Mouse (Mus musculus) common myeloid progenitor, adult 5-6 weeks (primary cell): Measurements from ENCODE around the gene Entr1. TPM values are rescaled to one million over a fixed set of nuclear protein-coding genes. Genes with fewer than 3 reads are reported as not detected.
"Not testable (repeated sequence)": the region's sequence is repeated elsewhere in the genome, so short reads cannot be mapped to it uniquely, and the experiment has no call there.

Source experiments
- ATAC-seq: replicated peaks from 2 replicates; pipeline ENCODE4 v1.8.0; 2016; ENCODE audit warnings: low read depth, mild to moderate bottlenecking, moderate TSS enrichment, inconsistent platforms; ENCODE audit not compliant: poor library complexity, severe bottlenecking
- total RNA-seq: library from RNA; stranded (forward); fragments of 200-1000, 187-1606 nt; gene quantifications from 2 replicates; pipeline ENCODE4 v1.2.3, GENCODE M21; 2017

Gene Entr1
- total RNA-seq, 1 experiment from 2014 or later: 33.2 TPM

DNA sequence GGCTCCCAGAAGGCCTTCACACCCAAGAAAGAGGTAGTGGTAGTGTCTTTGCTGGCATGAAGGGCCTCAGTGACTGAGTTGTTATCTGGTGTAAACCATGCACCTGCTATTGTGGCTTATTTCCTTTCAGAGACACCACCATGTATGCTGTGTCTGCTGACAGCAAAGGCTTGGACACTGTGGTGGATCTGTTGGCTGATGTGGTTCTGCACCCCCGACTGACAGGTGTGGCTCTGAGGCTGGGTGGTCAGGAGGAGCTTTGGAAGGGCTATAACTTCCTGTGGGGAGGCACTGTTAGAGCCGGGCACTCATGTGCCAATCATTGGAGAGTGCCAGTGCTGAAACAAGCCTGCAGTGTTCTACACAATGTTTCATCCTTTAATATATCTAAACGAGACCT is 1.8 kb upstream of the Entr1 start:
- no peak for ATAC-seq

GRCm38 (mm10) chr2:26388682-26389153 is 398 bp downstream of the Entr1 start:
- no peak for ATAC-seq

DNA sequence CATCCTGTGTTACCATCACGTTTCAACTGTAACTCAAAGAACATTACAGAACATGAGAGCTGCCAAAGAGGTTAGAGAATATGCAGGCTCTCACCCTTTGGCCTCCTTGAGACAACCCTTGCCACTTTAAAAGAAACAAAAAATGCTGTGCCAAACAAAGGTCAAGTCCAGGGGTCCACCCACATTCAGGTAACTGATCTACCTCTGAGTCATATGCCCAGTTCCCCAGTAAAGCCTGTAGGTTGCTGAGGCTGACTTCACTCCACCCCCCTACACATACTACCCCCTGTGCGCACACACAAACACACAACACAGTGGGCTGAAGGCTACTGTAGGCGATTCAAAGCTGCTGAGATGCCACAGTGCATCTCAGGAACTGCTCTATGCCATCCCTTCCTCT is 1.4 kb downstream of the Entr1 start:
- ATAC-seq: no peak

DNA sequence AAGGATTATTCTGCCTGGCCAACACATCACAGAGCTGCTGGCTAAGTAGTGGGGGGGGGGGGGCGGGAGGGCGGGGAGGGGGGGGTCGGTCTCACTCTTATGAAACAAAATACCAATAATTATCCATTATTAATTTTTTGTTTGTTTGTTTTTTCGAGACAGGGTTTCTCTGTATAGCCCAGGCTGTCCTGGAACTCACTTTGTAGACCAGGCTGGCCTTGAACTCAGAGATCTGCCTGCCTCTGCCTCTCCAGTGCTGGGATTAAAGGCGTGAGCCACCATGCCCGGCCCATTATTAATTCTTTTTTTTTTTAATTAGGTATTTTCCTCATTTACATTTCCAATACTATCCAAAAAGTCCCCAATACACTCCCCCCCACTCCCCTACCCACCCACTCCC is 8.2 kb downstream of the Entr1 start:
- not testable (repeated sequence) for ATAC-seq

DNA sequence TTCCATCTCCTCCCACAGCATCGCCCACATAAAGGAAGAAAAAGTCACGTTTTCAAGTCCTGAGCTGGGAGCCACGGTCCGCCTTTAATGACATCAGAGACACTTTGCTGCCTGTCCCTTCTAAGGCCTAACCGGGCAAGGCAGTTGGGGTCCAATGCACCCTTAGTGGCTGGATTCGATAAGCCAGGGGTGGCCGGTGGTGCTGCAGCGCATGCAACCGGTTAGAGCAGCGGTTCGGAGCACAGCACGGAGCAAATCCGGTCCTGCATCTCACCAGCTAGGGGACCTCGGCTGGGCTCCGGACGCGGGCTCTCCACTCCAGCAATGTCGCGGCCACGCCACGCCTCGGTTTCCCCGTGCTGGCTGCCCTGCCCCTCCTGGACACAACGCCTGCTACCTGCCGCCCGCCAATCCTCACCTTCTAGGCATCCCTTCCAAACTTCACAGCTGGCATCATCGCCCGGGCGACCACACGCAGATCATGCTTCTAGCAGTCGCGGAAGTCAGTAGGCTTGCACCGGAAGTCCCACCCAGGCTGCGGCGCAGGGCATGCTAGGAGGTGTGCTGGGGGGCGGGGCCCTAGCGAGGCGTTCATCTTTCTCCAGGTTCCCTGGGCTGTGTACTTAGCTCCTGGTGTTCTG is 8.9 kb downstream of the Entr1 start, which contains the start of gene Snapc4:
Gene Snapc4 (minus strand): TSS at position 523 of the 641 bp plus-strand sequence.
- peak; percentile 97 for ATAC-seq

DNA sequence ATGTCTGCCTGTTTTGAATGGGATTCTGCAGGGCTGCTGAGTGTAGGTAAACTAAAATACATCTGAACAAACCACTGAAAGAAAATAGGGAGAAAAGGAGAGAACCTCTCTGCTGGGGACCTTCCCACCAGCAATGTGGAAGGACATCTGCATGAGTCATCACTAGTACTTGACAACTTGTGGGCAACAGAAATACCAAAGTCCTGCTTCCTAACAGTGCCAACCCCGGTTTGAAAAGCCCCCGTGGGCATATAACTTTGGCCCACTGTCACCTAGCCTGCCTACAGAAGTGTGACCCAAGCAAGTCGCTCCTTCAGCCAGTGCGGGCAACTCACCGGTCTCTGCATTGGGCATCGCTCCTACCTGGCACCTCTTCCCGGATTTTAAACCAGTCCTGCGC is 16.7 kb downstream of the Entr1 start:
- no peak for ATAC-seq

DNA sequence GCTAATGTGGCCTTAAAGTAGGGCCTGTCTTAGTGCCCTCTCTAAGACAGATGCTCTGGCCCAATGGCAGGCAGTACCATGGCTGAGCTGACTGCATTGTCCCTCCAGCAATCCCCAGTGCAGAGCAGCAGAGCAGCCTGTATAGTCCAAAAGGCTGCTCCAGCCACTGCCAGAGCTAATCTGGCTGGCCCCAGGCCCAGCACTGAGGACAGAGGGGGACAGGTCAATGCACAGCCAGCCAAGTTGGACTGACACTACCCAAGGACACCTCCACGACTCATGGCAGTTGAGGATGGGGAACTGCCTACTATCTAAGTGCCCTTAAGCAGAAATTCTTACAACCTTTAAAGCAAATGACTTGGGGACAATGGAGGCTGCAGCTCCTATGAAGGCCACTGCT is 20.5 kb downstream of the Entr1 start:
- no peak for ATAC-seq

DNA sequence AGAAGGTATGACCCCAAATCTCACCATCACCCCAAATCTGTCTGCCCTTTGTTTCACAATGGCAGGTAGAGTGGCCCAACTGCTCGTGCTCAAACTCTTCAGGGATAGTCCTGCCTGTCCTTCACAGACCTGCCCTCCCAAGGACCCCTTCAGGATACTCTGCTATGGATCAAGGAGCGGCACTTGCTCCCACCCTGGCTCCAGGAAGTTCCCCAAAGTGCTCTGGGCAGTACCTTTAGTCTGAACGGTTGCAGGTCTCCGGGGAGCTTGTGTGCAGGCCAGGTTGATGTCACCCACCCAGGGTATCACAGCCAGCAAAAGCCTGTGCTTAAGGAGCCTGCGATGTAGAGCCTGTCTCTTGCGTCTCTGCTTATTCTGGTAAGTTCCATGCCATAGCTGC is 21.2 kb downstream of the Entr1 start:
- ATAC-seq: no peak

DNA sequence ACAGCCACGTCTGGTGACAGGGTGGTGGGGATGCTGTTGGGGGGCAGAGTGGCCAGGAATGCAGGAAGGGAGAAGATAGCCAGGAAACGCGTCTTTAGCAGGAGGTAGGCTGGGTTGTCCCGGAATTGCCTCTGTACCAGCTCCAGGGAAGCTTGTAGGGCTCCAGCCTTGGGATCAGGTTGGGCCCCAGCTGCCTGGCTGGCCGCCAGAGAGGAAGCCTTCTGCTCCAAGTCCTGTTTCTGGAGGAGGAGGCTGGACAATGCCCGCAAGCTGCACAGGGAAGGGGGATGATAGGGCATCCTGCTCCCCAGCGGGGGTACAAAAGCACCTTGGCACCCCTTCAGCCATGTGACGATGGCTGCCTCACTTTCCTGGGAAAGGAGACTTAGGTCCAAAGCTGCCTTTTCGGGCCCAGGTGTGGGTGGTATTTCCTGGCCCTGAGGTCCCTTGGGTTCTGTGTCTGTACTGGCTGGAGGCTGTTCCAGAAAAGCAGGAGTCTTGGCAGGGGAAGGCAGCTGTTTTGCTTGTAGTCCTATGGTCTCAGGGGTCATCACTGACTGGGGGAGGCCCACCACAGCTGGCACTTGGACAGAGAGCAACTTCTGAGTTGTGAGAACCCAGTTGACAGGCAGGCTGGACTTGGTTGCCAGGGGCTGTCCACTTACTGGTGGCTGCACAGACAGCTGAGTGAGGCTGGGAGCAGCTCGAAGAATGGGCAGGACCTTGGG is 24.2 kb downstream of the Entr1 start:
- no peak for ATAC-seq

GRCm38 (mm10) chr2:26363481-26363880 is 25.6 kb downstream of the Entr1 start:
- no peak for ATAC-seq

DNA sequence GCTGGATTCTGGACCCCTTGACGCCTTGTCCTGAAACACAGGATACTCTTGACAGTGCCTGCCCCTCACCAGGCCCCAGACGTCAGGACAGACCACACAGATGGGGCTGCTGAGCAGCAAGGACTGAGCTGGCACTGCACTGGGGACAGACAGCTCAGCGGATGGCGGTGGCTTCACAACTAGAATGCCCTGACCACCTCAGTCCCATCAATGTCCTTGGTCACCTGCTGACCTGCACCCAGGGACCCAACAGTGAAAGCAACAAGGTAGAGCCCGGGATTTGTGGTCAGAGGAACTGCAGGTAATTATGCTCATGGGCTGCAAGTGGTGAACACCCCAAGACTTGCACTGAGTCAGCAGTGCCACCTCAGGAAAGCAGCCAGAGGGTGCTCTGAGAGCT is 26.1 kb downstream of the Entr1 start:
- ATAC-seq: no peak

DNA sequence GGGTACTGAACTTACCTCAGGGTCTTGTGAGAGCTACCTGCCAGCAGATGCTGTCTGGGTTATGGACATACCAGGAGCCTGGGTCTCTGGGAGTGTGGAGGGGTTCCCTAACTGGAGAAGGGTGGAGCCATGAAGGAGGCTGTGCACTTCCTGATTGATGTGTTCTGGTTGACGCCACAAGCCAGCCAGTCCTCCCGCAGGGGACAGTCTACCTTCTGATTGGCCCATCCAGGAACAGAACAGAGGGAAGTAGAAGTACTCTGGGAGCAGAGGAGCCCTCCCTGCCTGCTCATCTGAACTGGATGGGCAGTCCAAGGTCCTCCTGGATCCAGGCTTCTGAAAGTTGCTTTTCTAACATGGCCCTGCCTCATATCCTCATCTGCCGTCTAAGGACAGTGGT is 28.3 kb downstream of the Entr1 start, which contains the start of gene Card9:
Gene Card9 (minus strand): TSS at position 147 of the 400 bp plus-strand sequence.
- ATAC-seq: peak; percentile 80

DNA sequence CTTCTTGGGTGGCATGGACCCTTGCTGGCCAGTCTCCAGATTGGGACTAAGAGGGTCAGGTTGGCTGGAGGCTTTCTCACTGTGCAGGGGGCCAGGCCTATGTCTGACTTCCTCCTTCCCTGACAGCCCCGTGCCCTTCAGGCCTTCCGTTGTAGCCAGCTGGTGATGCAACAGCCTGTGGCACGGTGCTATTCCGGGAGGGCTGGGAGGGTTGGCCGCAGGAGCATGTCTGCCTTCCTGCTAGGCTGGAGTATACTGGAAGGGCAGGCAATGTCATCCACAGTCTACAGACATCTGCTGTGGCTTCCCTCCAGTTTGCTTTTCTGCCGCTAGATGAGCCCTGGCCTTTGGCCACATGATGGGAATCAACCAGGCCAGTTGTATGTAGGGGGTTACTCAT is 29.1 kb downstream of the Entr1 start:
- ATAC-seq: peak; percentile 73

GRCm38 (mm10) chr2:26358667-26359320 is 30.3 kb downstream of the Entr1 start:
- no peak for ATAC-seq

DNA sequence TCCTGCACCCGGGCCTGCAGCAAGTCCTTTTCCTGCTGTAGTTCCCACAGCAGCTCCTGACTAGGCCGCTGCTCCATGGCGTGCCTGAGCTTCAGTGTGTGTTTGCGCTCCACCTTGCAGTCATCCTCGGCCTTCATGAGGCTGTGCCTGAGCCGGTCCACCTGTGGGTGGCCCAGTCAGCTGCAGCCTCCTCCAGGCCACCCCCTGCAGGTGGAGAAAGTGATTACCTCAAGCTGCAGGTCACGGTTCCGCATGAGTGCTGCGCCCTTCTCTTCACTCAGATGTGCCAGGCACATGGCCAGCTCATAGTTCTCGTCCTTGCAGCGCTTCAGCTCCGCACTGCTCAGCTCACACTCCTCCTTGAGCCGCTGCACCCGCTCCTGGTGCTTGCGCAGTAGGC is 31.6 kb downstream of the Entr1 start:
- no peak for ATAC-seq

DNA sequence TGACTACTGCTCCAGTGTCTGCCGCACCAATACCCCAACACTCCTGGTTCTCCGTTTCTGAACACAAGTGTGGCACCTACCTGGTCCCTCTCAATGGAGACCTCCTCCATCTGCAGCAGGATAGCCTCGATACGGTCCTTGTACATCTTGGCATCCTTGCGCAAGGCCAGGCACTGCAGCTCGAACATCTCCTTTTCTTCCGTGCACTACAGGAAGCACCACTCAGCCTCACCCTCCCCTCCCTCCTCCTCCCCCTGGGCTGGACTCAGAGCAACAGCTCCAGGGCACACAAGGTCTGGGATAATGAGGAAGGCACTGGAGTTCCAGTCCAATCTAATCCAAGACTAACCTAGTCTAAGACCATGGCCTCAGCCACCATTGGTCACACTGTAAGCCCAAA is 32.4 kb downstream of the Entr1 start:
- no peak for ATAC-seq

DNA sequence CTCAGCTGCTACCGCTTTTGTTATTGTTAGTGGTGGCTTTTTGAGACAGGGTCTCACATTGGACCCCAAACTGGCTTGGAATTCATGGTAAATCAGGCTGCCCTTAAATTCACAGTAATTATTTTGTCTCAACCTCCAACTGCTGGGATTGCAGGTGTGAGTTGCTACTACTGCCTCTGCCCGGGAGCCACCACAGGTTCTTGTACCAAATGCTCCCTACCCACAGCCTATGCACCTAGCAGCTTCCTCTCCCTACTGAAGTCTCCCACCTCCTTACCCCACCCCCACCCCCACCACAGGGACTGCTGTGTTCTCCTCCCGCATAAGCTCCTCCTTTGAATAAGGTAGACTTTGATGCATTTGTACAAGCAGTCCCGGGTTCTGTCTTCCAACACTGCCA is 32.9 kb downstream of the Entr1 start:
- ATAC-seq: no peak

GRCm38 (mm10) chr2:26354401-26354800 is 34.7 kb downstream of the Entr1 start:
- ATAC-seq: no peak

GRCm38 (mm10) chr2:26353066-26353980 is 35.8 kb downstream of the Entr1 start:
- no peak for ATAC-seq

DNA sequence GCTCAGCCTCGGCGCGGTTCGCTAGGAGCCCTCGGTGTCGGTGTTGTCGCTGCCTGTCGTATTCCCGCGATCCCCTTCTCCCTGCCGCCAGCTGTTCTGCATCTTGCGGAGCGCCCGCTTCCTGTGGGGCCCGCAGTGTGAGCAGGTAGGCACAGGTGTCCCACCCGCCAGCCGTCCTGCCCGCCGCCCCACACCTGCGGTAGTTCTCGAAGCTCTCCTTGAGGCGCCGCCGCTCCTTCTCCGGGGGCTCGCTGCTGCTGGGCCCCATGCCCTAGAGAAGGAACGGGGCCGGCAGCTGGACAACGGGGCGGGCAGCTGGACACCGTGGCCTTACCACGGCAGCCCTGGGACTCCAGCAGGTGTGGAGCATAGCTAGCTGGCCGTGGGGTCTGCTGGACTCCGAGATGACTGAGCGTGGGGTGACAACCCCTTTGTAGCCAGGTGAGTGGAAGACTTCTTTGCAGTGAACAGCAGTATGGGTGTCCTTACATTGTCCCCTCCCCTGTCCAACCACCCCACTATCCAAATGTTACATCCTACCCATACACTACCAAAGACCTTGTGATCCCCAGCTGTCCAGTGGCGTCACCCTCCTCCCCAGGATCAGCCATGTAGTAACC is 36.7 kb downstream of the Entr1 start:
- peak; percentile 24; the same call in 1 of the 2 replicates for ATAC-seq
